Mouse (Mus musculus): ENCODE data around the gene Tomm22. TPM values are rescaled to one million over a fixed set of nuclear protein-coding genes. Genes with fewer than 3 reads are reported as not detected.
A peak's percentile ranks its signal among the peaks of the same experiment; 100 is the strongest.
"Not testable (repeated sequence)": the region's sequence is repeated elsewhere in the genome, so short reads cannot be mapped to it uniquely, and the experiment has no call there.

The Tomm22 gene
- total RNA-seq (2017), result 84.8 to 123 TPM (median 106 TPM) in 3 replicates

- ATAC-seq (replicated peaks; ENCODE audit: insufficient number of reproducible peaks, low FRiP score, low TSS enrichment, poor library complexity, severe bottlenecking), result peak; percentile 99
These were observed at the start of gene Tomm22 for GRCm38 (mm10) chr15:79670249-79670971. Gene Tomm22 (plus strand): TSS chr15:79670861.

GRCm38 (mm10) chr15:79630471-79630870 is 40.2 kb upstream of the Tomm22 start:
- no peak for ATAC-seq (replicated peaks; ENCODE audit: insufficient number of reproducible peaks, low FRiP score, low TSS enrichment, poor library complexity, severe bottlenecking)

GRCm38 (mm10) chr15:79641135-79641817 is 29.4 kb upstream of the Tomm22 start:
- ATAC-seq (replicated peaks; ENCODE audit: insufficient number of reproducible peaks, low FRiP score, low TSS enrichment, poor library complexity, severe bottlenecking), result no peak

DNA sequence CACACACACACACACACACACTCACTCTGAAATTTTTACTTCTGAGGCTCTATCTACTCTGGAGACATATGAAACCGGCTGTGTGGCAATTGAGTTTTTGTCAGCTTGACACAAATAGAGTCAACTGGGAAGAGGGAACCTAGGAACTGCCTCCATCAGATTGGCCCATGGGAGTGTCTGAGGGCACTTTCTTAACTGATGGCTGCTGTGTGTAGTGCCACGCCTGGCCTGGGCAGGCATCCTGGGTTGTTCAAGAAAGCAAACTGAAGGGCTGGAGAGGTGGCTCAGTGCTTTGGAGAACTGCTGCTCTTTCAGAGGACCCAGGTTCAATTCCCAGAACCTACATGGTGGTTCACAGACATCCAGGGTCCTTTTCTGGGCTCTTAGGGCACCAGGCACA is 25.2 kb upstream of the Tomm22 start:
- ATAC-seq (replicated peaks; ENCODE audit: insufficient number of reproducible peaks, low FRiP score, low TSS enrichment, poor library complexity, severe bottlenecking), result no peak

DNA sequence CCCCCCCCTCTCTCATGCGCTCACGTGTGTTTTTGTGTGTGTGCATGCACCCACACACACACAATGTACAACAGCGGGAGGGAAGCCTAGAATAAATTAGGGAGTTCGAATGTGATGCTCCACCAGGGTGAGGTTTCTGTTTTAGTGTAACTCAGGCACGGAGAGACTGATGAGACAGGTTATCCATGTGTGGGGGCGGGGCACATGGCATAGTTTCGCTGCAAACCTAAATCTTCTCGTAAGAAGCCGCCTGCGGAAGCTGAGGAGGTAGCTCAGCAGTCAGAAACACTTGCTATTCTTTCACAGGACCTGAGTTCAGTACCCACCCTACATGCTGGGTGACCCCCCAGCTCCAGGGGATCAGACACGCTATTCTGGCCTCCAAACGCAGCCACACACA is 22.5 kb upstream of the Tomm22 start:
- ATAC-seq (replicated peaks; ENCODE audit: insufficient number of reproducible peaks, low FRiP score, low TSS enrichment, poor library complexity, severe bottlenecking), result no peak

- peak; percentile 85 for ATAC-seq (replicated peaks; ENCODE audit: insufficient number of reproducible peaks, low FRiP score, low TSS enrichment, poor library complexity, severe bottlenecking)
These were observed 20.1 kb upstream of the Tomm22 start for GRCm38 (mm10) chr15:79650569-79650968.

DNA sequence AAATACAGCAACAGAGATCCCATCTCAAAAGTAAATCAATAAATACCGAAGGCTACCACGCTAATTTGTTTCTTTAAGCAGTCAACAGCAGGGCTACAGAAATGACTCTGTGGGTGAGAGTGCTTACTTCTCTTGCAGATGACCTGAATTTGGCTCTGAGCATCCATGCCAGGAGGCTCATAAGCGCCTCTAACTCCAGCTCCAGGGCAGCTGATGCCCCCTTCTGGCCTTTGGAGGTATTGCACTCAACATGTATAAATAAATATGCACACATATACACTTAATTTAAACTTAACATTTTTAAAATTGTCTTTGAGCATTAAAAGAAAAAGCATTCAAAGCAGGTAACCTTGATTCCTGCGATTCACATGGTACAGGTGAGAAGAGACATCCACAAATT is 19.2 kb upstream of the Tomm22 start:
- ATAC-seq (replicated peaks; ENCODE audit: insufficient number of reproducible peaks, low FRiP score, low TSS enrichment, poor library complexity, severe bottlenecking), result no peak

DNA sequence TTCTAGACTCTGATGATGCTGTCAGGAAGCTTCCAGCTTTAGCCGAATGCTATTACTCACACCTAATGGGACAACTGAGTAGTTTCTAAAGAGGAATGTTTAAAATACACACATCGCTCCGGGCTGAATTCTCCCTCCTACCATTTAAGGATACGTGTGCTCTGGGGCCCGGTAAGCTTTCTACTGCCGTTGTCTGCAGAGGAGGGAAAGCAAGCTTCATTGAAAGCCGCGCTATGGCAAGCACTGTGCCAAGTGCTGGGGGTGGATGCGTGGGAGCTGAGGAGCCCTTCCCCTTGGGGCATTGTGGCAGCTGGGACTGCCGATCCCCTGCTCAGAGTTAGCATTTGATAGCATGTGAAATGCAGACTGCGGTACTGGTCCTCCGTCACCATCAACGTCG is 14.2 kb upstream of the Tomm22 start:
- ATAC-seq (replicated peaks; ENCODE audit: insufficient number of reproducible peaks, low FRiP score, low TSS enrichment, poor library complexity, severe bottlenecking), result no peak

GRCm38 (mm10) chr15:79657837-79658530 is 12.7 kb upstream of the Tomm22 start:
- peak; percentile 68 for ATAC-seq (replicated peaks; ENCODE audit: insufficient number of reproducible peaks, low FRiP score, low TSS enrichment, poor library complexity, severe bottlenecking)

DNA sequence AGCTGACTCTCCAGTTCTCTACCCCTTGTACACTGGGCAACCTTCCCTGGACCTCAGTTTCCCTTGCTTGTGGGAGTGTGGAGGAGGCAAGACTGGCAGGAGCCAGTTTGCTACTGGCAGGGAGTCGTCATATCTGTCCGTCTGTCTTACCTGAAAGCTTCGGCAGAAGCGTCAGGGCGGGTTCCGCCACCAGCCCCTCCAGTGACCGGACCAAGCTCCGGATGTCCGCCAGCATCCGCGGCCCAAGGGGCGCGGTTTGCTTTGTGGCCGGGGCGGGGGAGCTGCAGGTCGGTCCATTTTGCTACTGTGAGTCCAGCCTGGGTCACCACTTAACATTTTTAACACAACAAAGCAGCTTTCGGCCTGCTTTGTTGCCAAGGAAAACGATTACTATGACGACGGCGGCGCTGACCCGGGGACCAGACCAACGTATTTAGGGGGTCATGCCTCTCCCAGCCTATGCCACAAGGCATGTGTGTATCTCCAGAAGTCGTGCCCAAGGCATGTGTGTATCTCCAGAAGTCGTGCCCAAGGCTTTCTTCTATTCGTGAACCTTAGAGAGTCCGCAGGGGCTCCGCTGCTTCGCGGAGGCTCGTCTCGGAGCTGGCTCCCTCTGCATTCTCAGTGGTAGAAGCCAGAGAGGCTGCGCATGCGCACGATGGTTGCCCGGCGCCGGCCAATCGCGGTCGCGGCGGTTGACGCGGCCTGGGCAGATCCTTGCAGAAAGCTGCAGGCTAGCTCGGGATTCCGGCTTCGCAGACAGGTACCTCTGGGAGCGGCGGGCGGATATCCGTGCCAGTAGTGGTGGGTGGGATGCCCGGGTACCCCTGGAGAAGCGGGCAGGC is 11.9 kb upstream of the Tomm22 start, which contains the start of the genes Fam227a and Cby1:
Gene Fam227a, minus strand, starts transcription at position 426 of the 845 bp plus-strand sequence.
Gene Cby1, plus strand, starts transcription at position 669 of the 845 bp plus-strand sequence.
- ATAC-seq (replicated peaks; ENCODE audit: insufficient number of reproducible peaks, low FRiP score, low TSS enrichment, poor library complexity, severe bottlenecking), result peak; percentile 77

GRCm38 (mm10) chr15:79661852-79662251 is 8.8 kb upstream of the Tomm22 start:
- no peak for ATAC-seq (replicated peaks; ENCODE audit: insufficient number of reproducible peaks, low FRiP score, low TSS enrichment, poor library complexity, severe bottlenecking)

DNA sequence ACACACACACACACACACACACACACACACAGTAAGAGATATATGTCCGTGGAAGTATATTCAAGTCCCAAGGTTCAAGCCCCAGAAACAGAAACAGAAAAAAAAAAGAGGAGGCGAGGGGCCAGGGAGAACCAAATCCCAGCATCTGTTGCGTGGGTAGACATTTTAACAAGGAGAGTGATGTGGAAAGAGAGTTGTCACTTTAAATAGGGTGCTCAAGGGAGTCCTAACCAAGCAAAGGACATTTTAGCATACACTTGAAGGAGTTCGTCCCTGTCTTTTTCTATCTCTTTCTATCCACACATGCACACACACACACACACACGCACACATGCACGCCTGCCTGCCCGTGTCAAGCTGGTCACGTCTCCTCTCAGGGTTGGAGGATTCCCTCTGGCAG is 6.0 kb upstream of the Tomm22 start:
- ATAC-seq (replicated peaks; ENCODE audit: insufficient number of reproducible peaks, low FRiP score, low TSS enrichment, poor library complexity, severe bottlenecking), result no peak

DNA sequence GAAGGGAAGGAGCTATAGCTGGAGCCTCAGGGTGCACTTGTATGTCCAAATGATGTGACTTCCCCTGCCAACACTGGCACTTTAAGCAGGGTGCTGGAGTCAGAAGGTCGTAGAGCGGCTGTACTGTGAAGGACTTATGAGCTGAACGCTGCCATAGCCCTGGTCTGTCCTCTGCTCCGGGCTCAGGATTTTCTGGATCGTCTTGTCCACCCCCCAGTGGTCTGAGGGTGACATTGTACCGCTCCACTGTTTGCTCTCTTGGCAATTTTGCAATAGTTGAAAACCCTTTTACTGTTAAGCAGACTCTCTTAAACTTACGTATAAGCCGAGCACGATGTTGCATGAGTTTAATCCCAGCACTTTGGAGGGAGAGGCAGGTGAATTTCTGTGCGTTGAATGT is 1.5 kb upstream of the Tomm22 start:
- no peak for ATAC-seq (replicated peaks; ENCODE audit: insufficient number of reproducible peaks, low FRiP score, low TSS enrichment, poor library complexity, severe bottlenecking)

- no peak for ATAC-seq (replicated peaks; ENCODE audit: insufficient number of reproducible peaks, low FRiP score, low TSS enrichment, poor library complexity, severe bottlenecking)
These were observed 275 bp downstream of the Tomm22 start for GRCm38 (mm10) chr15:79670972-79671299.

GRCm38 (mm10) chr15:79671828-79672348 is 1.2 kb downstream of the Tomm22 start:
- ATAC-seq (replicated peaks; ENCODE audit: insufficient number of reproducible peaks, low FRiP score, low TSS enrichment, poor library complexity, severe bottlenecking), result not testable (repeated sequence)

DNA sequence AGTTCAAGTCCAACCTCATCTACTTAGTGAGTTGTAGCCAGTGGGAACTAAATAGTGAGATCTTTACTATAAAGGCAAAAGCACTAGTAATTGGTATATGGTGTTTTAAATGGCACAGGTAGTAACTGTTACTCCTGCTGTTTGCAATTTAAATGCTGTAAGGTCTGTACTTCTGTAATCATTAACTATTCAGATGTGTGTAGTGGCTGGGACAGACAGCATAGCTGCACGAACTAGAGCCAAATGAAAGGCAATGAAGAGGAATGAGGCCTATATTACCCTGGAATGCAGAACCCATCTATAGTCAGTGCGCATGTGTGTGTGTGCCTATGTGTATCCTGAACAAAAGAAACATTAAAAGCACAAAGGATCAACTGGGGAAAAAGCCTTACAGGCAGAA is 7.3 kb downstream of the Tomm22 start:
- no peak for ATAC-seq (replicated peaks; ENCODE audit: insufficient number of reproducible peaks, low FRiP score, low TSS enrichment, poor library complexity, severe bottlenecking)

DNA sequence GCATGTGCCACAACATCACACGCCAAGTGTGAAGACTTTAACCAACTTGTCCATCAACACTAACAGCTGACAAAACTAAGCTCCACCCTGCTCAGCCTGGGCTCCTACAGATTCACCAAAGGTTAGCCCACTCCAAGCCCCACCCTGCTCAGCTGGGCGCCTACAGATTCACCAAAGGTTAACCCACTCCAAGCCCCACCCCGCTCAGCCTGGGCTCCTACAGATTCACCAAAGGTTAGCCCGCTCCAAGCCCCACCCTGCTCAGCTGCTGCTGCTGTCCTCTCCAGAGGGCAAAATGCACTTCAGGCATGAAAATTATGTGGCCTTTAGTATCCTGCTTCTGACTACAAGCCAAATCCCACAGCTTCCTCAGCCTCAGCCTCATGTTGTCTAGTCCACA is 11.3 kb downstream of the Tomm22 start:
- ATAC-seq (replicated peaks; ENCODE audit: insufficient number of reproducible peaks, low FRiP score, low TSS enrichment, poor library complexity, severe bottlenecking), result no peak

GRCm38 (mm10) chr15:79683146-79683545 is 12.5 kb downstream of the Tomm22 start:
- ATAC-seq (replicated peaks; ENCODE audit: insufficient number of reproducible peaks, low FRiP score, low TSS enrichment, poor library complexity, severe bottlenecking), result no peak

Data from monocyte, adult 5-6 weeks (primary cell).